Mouse (Mus musculus) heart, postnatal 14 days (tissue): ENCODE measurements at regions not wholly inside any gene's neighbourhood (a gene's known extent, or its start where the extent isn't known, plus 50 kb on each side); places are given as distances from the start of the nearest gene placed in this dataset.

Experiments used
- DNase-seq, 2 experiments: peaks; one replicate each; pipeline ENCODE4 v3.0.0; 2021 to 2022
- intact Hi-C: fragments of 180-260 bp; cut with DNase I; formaldehyde crosslinking; loops from one replicate; pipeline ENCODE4 v1.15.1; 2025

DNA sequence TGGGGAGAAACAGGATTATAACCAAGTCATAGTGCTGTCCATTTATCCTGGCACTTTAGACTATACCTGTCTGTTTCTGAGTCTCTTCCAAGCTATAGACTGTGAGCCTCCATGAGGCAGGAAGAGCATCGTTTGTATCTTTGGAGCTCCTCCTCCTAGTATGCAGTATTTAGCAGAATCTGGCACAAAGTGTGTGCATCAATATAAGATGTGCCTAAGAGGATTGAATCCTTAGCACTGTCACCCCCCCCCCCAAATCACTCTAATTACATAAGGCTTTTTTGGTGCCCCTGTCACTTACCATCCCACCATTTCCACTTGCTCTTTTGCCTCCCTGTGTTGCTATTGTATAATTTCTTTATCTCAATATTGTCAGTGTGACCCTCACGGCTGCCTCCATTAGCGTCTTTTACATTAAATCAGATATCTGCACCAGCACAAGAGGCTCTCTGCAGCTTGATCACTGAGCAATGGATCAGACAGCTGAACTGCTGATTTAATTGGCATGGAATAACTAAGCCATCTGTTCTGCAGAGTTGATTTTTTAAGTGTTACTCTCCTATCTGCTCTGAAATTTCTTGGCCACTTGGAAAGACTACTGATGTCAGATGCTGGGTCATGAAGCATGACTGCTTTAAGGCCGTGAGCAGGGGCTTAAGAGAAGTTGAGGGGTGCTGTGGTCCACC is 85.8 kb upstream of the Hs3st4 start:
- no peak for DNase-seq
- intact Hi-C loops, result no loop called here

DNA sequence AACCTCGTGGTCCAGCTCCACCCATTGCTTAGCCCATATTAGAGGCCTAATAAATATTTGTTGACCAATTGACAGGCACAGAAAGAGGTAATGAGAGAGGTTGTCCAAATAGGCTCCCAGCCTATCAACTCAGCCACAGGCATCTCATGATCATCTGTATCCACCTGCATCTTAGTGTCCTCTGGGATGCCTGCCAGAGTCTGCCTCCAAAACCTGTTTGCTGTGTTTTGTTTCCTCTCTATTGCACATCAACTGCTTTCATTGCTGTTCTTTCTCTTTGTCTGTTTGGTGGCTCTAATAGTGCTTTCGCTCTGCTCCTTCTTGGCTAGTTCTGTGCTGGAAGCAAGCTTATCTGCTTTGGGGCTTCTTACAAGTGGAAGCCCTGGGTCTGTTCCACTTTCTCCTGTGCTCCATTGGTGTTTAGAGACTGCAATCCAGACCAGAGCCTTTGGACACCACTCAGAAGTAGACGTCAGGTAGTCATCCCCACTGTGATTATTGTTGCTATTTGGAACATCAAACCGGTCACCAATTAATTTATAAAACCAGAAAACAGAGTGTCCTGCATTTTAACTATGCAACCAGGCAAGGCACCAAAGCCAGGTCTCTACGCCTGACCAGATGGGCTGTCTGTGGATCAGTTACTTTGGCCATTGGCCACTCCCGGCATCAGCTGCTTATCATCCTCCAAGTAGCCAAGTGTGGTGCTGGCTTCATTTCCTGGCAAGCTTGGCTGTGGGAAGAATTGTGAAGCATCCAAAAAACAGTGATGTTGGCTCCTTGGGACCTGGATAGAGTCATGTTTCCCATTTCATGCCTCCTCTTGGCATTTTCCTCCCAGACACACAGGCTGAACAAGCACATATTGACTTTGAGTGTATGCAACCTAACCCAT is 74.5 kb upstream of the Hs3st4 start:
- DNase-seq, result peak; percentile 2 to 5
- intact Hi-C loops, result no loop called here

DNA sequence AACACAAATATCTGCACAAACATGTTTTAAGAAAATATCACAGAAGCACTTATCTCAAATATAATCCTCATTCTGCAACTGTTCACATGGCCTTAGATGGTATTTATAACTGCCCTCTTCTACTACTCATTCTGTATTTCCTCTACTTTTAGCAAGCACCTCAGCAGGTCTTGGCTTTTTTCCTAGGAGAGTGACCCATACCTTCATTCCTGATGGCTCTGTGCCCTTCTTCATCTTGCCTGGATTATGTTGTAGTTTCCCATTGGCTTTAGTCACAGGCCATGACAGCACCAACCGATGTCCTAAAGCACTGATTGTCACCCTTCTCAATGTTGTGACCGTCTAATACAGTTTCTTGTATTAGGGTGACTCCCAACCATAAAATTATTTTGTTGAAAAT is 61.2 kb upstream of the Hs3st4 start:
- no peak for DNase-seq
- intact Hi-C loops, result no loop called here

DNA sequence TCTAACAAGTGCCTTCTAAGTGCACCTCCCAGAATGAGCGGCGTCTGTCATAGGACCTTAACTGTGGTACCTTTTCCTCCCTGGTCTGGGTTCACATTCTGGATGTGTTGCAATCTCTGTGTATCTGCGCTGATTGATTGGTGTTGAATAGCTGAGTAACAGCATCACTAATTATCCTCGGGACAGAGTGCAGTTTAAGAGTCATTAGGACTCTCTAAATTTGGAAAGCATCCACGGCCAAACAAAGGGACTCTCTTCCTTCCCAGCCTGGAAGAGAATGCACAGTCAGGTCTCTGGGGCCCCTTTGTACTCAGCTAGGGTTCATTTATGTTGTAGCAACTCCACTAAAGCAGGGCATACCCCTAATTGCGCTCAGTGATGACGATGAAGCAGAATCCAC is 50.2 kb upstream of the Hs3st4 start:
- intact Hi-C loops, result no loop called here

More for the DNA sequence above, 50.2 kb upstream of the Hs3st4 start:
- DNase-seq, result no peak
